Mouse (Mus musculus): Measurements from ENCODE around the gene Vps16. TPM values are rescaled to one million over a fixed set of nuclear protein-coding genes. Genes with fewer than 3 reads are reported as not detected.

The Vps16 gene
- total and polyA plus RNA-seq, 3 experiments: 20.2 to 180 (median 55.2) TPM

DNA sequence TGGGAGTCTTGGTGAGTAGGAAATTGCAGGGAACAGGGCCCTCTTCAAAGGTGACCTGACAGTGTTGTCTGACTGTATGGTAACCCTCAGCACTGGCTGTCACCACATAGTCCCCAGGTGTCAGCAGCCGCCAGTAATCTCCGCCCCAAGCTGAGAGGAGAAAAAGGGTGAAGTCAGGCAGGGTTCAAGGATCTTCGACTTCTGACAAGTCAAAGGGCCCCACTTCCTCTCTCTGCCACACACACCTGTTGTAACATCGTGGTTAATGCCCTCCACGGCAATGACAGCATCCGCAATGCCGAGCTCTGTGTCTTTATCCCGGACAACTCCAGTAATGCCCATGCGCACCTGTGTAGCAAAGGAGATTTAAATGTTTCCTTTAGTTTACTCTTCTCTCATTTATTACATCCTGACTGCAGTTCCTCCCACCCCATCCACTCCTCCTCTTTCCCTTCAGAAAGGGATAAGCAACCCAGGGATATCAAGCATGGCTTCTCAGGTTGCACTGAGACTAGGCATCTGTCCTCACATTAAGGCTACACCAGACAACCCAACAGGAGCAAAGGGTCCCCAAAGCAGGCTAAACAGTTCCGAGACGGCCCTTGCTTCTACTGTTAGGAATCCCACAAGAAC, 33.0 kb upstream of the Vps16 start:
- Histone ChIP-seq H3K9me3 (replicated peaks) (no peaks in the 10 kb centered on the region), H3K36me3 (replicated peaks) (no peaks in the 10 kb centered on the region), H3K4me3 (ENCODE audit: low read depth, low read length) (no peak overlapping the region), H3K27me3 (ENCODE audit: insufficient read depth, low read length) (peaks cover 61% of the 10 kb centered on the region), H3K4me1 (ENCODE audit: insufficient read depth, low read depth, low read length) (no peaks in the 10 kb centered on the region)
- ATAC-seq (ENCODE audit: extremely low read depth, insufficient number of reproducible peaks, low FRiP score, poor library complexity, severe bottlenecking) (no peak), DNase-seq (ENCODE audit: low spot score) (no peak)
- TF ChIP-seq TAL1 (conservative IDR thresholded peaks at IDR 0.05; ENCODE audit: low read depth, low read length): no peak
- no peak for TF ChIP-seq GATA2 (IDR thresholded peaks at IDR 0.05; ENCODE audit: borderline replicate concordance, low read depth, low read length)
- TF ChIP-seq GATA1 (IDR thresholded peaks at IDR 0.05; ENCODE audit: borderline replicate concordance, low read length): no peak
- no peak for TF ChIP-seq CTCF (IDR thresholded peaks at IDR 0.05; ENCODE audit: low read depth, low read length)
- no peak for TF ChIP-seq POLR2AphosphoS5 (IDR thresholded peaks at IDR 0.05; ENCODE audit: insufficient replicate concordance, low read depth, low read length)

DNA sequence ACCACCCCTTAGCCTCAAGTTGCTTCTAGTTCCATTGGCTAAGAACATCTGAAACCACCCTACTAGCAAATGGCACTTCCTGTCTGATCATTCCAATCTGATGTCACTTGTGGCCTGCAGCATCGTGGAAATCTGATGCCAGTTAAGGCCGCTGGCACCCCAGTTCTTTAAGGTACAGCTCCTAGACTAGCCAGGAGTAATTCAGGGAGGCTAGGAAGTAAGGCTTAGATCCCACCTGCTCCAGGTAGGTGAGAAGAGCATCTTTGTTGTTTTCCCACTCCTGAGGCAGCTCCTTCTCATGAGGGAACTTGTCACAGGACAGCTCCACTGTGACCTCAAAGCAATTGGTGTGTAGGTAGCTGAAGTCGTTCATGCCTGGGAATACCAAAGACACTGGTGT, 31.3 kb upstream of the Vps16 start:
- no peaks in the 10 kb centered on the region for H3K4me1 ChIP-seq (ENCODE audit: insufficient read depth, low read depth, low read length)
- H3K4me3 ChIP-seq (ENCODE audit: low read depth, low read length): no peak overlapping the region
- no peaks in the 10 kb centered on the region for H3K9me3 ChIP-seq (replicated peaks)
- DNase-seq (ENCODE audit: low spot score) (no peak), ATAC-seq (ENCODE audit: extremely low read depth, insufficient number of reproducible peaks, low FRiP score, poor library complexity, severe bottlenecking) (no peak)
- TF ChIP-seq TAL1 (conservative IDR thresholded peaks at IDR 0.05; ENCODE audit: low read depth, low read length) (no peak), GATA1 (IDR thresholded peaks at IDR 0.05; ENCODE audit: borderline replicate concordance, low read length) (no peak)
- peaks cover 72% of the 10 kb centered on the region for H3K27me3 ChIP-seq (ENCODE audit: insufficient read depth, low read length)
- no peaks in the 10 kb centered on the region for H3K36me3 ChIP-seq (replicated peaks)

DNA sequence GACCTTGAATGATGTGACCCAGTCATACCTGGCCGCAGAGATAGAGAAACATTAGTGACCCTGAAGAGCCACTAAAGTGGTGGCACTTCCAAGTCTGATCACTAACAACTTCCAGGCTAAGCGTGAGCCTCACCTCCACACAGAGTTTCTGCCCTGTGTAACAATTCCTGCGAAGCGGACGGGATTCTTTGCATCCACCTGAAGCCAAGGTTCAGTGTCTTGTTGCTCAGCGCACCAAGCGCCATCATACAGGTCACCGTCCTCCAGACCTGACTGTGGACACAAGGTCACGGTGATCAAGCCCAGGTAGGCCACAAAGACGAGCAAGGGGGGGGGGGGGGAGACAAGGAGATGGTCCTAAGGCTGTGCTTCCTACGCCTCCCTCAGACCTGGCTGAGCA, 28.4 kb upstream of the Vps16 start:
- Histone ChIP-seq H3K9me3 (replicated peaks) (no peaks in the 10 kb centered on the region), H3K4me1 (ENCODE audit: insufficient read depth, low read depth, low read length) (no peaks in the 10 kb centered on the region), H3K36me3 (replicated peaks) (no peaks in the 10 kb centered on the region), H3K4me3 (ENCODE audit: low read depth, low read length) (no peak overlapping the region), H3K27me3 (ENCODE audit: insufficient read depth, low read length) (peaks cover 65% of the 10 kb centered on the region)
- no peak for DNase-seq (ENCODE audit: low spot score)
- TF ChIP-seq CTCF (IDR thresholded peaks at IDR 0.05; ENCODE audit: low read depth, low read length) (no peak), GATA1 (IDR thresholded peaks at IDR 0.05; ENCODE audit: borderline replicate concordance, low read length) (no peak), POLR2AphosphoS5 (IDR thresholded peaks at IDR 0.05; ENCODE audit: insufficient replicate concordance, low read depth, low read length) (no peak), TAL1 (conservative IDR thresholded peaks at IDR 0.05; ENCODE audit: low read depth, low read length) (no peak), GATA2 (IDR thresholded peaks at IDR 0.05; ENCODE audit: borderline replicate concordance, low read depth, low read length) (no peak)
- ATAC-seq (ENCODE audit: extremely low read depth, insufficient number of reproducible peaks, low FRiP score, poor library complexity, severe bottlenecking): no peak

DNA sequence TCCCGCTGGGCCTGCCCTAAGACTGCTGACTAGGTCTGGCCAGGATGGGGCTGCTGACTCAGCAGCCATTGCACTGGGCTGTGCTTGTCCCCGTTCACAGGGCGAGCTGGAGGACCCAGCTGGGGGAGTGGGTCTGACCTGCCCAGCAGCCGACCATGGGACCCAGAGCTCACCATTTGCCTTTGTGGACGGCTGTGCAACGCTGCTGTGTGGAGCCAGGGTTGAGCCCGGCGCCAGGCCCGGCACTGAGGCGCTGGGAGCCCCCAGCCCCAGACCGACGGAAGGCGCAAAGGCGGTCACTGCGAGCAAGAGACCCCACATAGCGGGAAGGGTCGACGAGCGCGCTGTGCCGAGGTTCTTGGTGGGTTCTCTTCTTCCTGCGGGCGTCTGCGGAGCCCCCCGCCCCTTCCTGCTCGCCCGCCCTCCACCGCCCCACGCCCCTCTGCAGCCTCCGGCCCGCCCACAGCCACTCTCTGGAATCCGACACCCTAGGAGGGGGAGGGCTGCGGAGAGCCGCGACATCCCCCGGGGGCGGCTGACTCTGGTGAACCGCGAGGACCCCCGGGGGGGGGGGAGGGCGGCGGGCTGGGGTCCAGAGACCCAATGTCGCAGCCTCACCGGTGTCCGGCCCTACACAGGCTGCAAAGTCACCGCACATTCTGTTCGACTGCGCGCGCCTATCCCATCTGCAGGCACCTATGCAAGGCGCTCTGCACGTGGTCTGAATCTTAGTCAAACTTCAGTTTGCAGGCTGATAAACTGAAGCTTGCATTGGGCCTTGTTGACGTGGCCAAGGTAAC, 26.8 kb upstream of the Vps16 start, which contains the start of gene Cpxm1:
Gene Cpxm1, minus strand, starts transcription at position 389 of the 800 bp plus-strand sequence.
- Histone ChIP-seq H3K4me3 (ENCODE audit: low read depth, low read length) (no peak within 1 kb of the TSS), H3K27me3 (ENCODE audit: insufficient read depth, low read length) (peaks cover 55% of the 10 kb centered on the region), H3K9me3 (replicated peaks) (no peaks in the 10 kb centered on the region), H3K4me1 (ENCODE audit: insufficient read depth, low read depth, low read length) (no peaks in the 10 kb centered on the region), H3K36me3 (replicated peaks) (no peaks in the 10 kb centered on the region)
- no peak for TF ChIP-seq GATA1 (IDR thresholded peaks at IDR 0.05; ENCODE audit: borderline replicate concordance, low read length)
- no peak for TF ChIP-seq TAL1 (conservative IDR thresholded peaks at IDR 0.05; ENCODE audit: low read depth, low read length)
- TF ChIP-seq POLR2AphosphoS5 (IDR thresholded peaks at IDR 0.05; ENCODE audit: insufficient replicate concordance, low read depth, low read length): no peak
- TF ChIP-seq GATA2 (IDR thresholded peaks at IDR 0.05; ENCODE audit: borderline replicate concordance, low read depth, low read length): no peak
- DNase-seq (ENCODE audit: low spot score) (no peak), ATAC-seq (ENCODE audit: extremely low read depth, insufficient number of reproducible peaks, low FRiP score, poor library complexity, severe bottlenecking) (no peak)

DNA sequence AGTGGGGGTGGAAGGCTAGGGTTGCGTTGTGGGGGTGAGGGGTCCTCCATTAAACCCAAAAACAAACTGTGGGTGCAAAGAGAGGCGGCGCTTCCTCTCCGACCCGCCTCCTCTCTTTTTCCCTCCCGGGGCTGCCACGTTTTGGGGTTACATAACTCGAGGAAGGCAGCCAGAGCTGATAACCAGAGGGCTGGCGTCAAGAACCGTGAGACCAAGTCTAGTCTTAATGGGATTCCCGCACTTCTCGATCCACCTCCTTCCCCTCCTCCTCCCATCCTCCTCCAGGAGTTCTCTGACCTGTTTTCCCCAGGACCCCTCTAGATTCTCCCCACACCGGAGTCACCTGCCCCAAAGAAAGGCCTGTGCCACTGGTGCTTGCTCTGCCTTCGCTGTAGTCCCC, 26.0 kb upstream of the Vps16 start:
- no peak for DNase-seq (ENCODE audit: low spot score)
- no peaks in the 10 kb centered on the region for H3K9me3 ChIP-seq (replicated peaks)
- peaks cover 55% of the 10 kb centered on the region for H3K27me3 ChIP-seq (ENCODE audit: insufficient read depth, low read length)
- H3K36me3 ChIP-seq (replicated peaks): no peaks in the 10 kb centered on the region
- no peak for TF ChIP-seq TAL1 (conservative IDR thresholded peaks at IDR 0.05; ENCODE audit: low read depth, low read length)
- no peak for TF ChIP-seq CTCF (IDR thresholded peaks at IDR 0.05; ENCODE audit: low read depth, low read length)
- TF ChIP-seq POLR2AphosphoS5 (IDR thresholded peaks at IDR 0.05; ENCODE audit: insufficient replicate concordance, low read depth, low read length): no peak
- TF ChIP-seq GATA2 (IDR thresholded peaks at IDR 0.05; ENCODE audit: borderline replicate concordance, low read depth, low read length): no peak
- no peak for TF ChIP-seq GATA1 (IDR thresholded peaks at IDR 0.05; ENCODE audit: borderline replicate concordance, low read length)
- no peaks in the 10 kb centered on the region for H3K4me1 ChIP-seq (ENCODE audit: insufficient read depth, low read depth, low read length)
- no peak for ATAC-seq (ENCODE audit: extremely low read depth, insufficient number of reproducible peaks, low FRiP score, poor library complexity, severe bottlenecking)
- no peak overlapping the region for H3K4me3 ChIP-seq (ENCODE audit: low read depth, low read length)

DNA sequence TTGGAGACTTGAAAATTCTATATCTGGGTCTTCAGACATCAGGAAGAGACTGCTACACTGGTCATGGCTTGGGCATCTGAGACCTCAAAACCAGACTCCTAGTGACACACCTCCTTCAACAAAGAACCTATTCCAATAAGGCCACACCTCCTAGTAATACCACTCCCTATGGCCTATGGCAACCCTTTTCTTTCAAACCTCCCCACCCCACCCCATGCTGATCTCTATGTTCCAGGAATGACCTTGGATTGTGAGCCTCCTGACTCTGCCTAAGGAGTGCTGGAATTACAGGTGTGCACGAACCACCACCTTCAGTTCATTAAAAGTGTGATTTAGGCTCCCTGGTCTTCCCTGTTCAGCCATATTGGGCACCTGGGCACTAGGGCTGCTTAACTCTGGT, 24.1 kb upstream of the Vps16 start:
- no peaks in the 10 kb centered on the region for H3K36me3 ChIP-seq (replicated peaks)
- DNase-seq (ENCODE audit: low spot score) (no peak), ATAC-seq (ENCODE audit: extremely low read depth, insufficient number of reproducible peaks, low FRiP score, poor library complexity, severe bottlenecking) (no peak)
- H3K9me3 ChIP-seq (replicated peaks): no peaks in the 10 kb centered on the region
- no peak overlapping the region for H3K4me3 ChIP-seq (ENCODE audit: low read depth, low read length)
- no peaks in the 10 kb centered on the region for H3K4me1 ChIP-seq (ENCODE audit: insufficient read depth, low read depth, low read length)
- H3K27me3 ChIP-seq (ENCODE audit: insufficient read depth, low read length): peaks cover 39% of the 10 kb centered on the region
- TF ChIP-seq CTCF (IDR thresholded peaks at IDR 0.05; ENCODE audit: low read depth, low read length): no peak
- no peak for TF ChIP-seq GATA1 (IDR thresholded peaks at IDR 0.05; ENCODE audit: borderline replicate concordance, low read length)
- TF ChIP-seq TAL1 (conservative IDR thresholded peaks at IDR 0.05; ENCODE audit: low read depth, low read length): no peak
- TF ChIP-seq POLR2AphosphoS5 (IDR thresholded peaks at IDR 0.05; ENCODE audit: insufficient replicate concordance, low read depth, low read length): no peak
- no peak for TF ChIP-seq GATA2 (IDR thresholded peaks at IDR 0.05; ENCODE audit: borderline replicate concordance, low read depth, low read length)

Data from G1E (cell line).